Mouse (Mus musculus) forebrain, embryonic 14.5 days (tissue): ENCODE measurements at regions not wholly inside any gene's neighbourhood (a gene's known extent, or its start where the extent isn't known, plus 50 kb on each side); places are given as distances from the start of the nearest gene placed in this dataset.

ENCODE experiments used
- ATAC-seq: fragments of 200-750 bp; cut with Nextera tagmentation; 2 replicates; pipeline ENCODE4 v1.8.0; 2017; ENCODE audit warnings: mild to moderate bottlenecking, moderate library complexity
- DNase-seq: peaks from one replicate; pipeline ENCODE4 v3.0.0-alpha.2; 2015; ENCODE audit warnings: low spot score
- H3K27ac ChIP-seq: fragments of 300-500 bp; sonication (generic); 2 replicates; pipeline ENCODE4 v1.5.1; 2014; ENCODE audit warnings: low read depth, mild to moderate bottlenecking, control low read depth, low read length, moderate library complexity
- H3K27me3 ChIP-seq: fragments of 300-500 bp; sonication (generic); replicated peaks from 2 replicates; pipeline ENCODE4 v1.6.1; 2014; ENCODE audit warnings: low read length, control low read depth, mixed read lengths; ENCODE audit not compliant: control insufficient read depth, insufficient read depth
- H3K36me3 ChIP-seq: fragments of 300-500 bp; sonication (generic); 2 replicates; pipeline ENCODE4 v1.6.1; 2014; ENCODE audit warnings: low read length, control low read depth; ENCODE audit not compliant: control insufficient read depth, insufficient read depth
- H3K4me1 ChIP-seq: fragments of 300-500 bp; sonication (generic); 2 replicates; pipeline ENCODE4 v1.6.1; 2014; ENCODE audit warnings: antibody characterized with exemption, low read length, control low read depth; ENCODE audit not compliant: control insufficient read depth, insufficient read depth
- H3K4me2 ChIP-seq: fragments of 300-500 bp; sonication (generic); 2 replicates; pipeline ENCODE4 v1.6.1; 2014; ENCODE audit warnings: mild to moderate bottlenecking, control low read depth, low read length
- H3K4me3 ChIP-seq: fragments of 300-500 bp; sonication (generic); 2 replicates; pipeline ENCODE4 v1.5.1; 2014; ENCODE audit warnings: low read depth, low read length, control low read depth
- H3K9ac ChIP-seq: fragments of 300-500 bp; sonication (generic); 2 replicates; pipeline ENCODE4 v1.6.1; 2014; ENCODE audit warnings: mild to moderate bottlenecking, low read length, control low read depth, moderate library complexity
- H3K9me3 ChIP-seq: fragments of 300-500 bp; sonication (generic); replicated peaks from 2 replicates; pipeline ENCODE4 v1.6.1; 2016; ENCODE audit warnings: low read length, control low read depth, mixed read lengths; ENCODE audit not compliant: control insufficient read depth
- WGBS: fragments of 180-500 bp; shearing (Covaris S2); extraction: QIAGEN DNeasy Blood & Tissue Kit; methylation state at CpG from one replicate; pipeline ENCODE4 v1.1.7; 2014; 5-methylcytosine and 5-hydroxymethylcytosine counted together

GRCm38 (mm10) chr12:39822671-39823070 lies 215.2 kb downstream of the Arl4a start:
- no peak overlapping the region for H3K4me3 ChIP-seq
- H3K27me3 ChIP-seq = no peaks in the 10 kb centered on the region
- H3K36me3 ChIP-seq = no peaks in the 10 kb centered on the region
- WGBS = 85% methylated on average over 3 of the region's 3 CpGs
- H3K9ac ChIP-seq = no peak overlapping the region
- no peak for DNase-seq
- no peak overlapping the region for H3K4me2 ChIP-seq
- H3K27ac ChIP-seq = no peak overlapping the region
- no peaks in the 10 kb centered on the region for H3K4me1 ChIP-seq
- no peak for ATAC-seq
- H3K9me3 ChIP-seq = no peaks in the 10 kb centered on the region

- Histone ChIP-seq H3K9ac (no peak overlapping the region), H3K4me1 (no peaks in the 10 kb centered on the region), H3K36me3 (no peaks in the 10 kb centered on the region), H3K27ac (no peak overlapping the region), H3K4me2 (no peak overlapping the region), H3K4me3 (no peak overlapping the region), H3K9me3 (no peaks in the 10 kb centered on the region), H3K27me3 (no peaks in the 10 kb centered on the region)
- DNase-seq (no peak), ATAC-seq (no peak)
- 69% methylated on average over 4 of the region's 4 CpGs for WGBS
Observed at GRCm38 (mm10) chr12:39801536-39801935, 236.3 kb downstream of the Arl4a start.

DNA sequence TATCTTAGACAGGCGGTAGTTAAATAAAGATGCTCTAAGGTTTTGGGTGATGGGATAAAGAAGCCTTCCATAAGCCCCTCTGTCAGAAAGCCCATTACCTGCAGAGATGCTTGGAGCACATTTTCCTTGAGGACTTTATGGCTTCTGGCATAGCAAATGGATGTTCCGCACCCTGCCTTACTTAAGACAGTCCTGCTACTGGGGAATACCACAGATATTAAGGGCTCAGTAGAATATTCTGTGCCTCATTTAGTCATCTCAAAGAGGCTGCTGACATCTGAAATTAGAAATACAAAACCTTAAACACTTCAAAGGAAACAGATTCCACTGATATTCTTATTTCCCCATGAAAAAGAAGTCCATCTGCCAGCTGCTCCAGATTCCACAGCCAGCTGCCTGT lies 240.0 kb downstream of the Arl4a start:
- DNase-seq (no peak), ATAC-seq (no peak)
- Histone ChIP-seq H3K27ac (no peak overlapping the region), H3K4me1 (no peaks in the 10 kb centered on the region), H3K9me3 (no peaks in the 10 kb centered on the region), H3K4me3 (no peak overlapping the region), H3K9ac (no peak overlapping the region), H3K36me3 (no peaks in the 10 kb centered on the region), H3K27me3 (no peaks in the 10 kb centered on the region), H3K4me2 (no peak overlapping the region)
- WGBS = 95% methylated on average over 2 of the region's 2 CpGs

GRCm38 (mm10) chr12:39796939-39797338 lies 240.9 kb downstream of the Arl4a start:
- H3K27ac ChIP-seq = no peak overlapping the region
- no peak overlapping the region for H3K4me2 ChIP-seq
- 58% methylated on average over 3 of the region's 3 CpGs for WGBS
- H3K36me3 ChIP-seq = no peaks in the 10 kb centered on the region
- no peak overlapping the region for H3K9ac ChIP-seq
- no peak overlapping the region for H3K4me3 ChIP-seq
- no peaks in the 10 kb centered on the region for H3K4me1 ChIP-seq
- no peaks in the 10 kb centered on the region for H3K27me3 ChIP-seq
- ATAC-seq (no peak), DNase-seq (no peak)
- H3K9me3 ChIP-seq = no peaks in the 10 kb centered on the region

DNA sequence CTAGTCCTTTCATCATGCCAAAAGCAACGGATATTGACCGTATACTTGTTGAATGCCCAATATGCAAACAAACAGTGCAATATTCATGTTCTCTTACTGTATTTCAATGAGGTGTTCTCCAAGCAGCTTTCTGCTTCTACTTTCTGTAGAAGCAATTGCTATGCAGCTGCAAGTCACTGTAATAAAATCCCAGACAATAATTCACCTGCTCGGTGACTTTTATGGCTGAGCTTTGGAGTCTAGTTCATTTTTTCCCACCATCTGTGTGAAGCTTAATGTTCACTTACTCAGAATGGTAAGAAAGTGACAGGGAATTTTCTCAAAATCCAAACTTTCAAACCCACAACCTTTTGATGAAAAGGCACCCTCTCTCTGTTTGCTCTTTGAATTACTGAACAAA lies 252.8 kb downstream of the Arl4a start:
- no peak overlapping the region for H3K4me2 ChIP-seq
- no peak overlapping the region for H3K27ac ChIP-seq
- no peaks in the 10 kb centered on the region for H3K36me3 ChIP-seq
- no peaks in the 10 kb centered on the region for H3K4me1 ChIP-seq
- no peaks in the 10 kb centered on the region for H3K27me3 ChIP-seq
- 93% methylated on average over 3 of the region's 3 CpGs for WGBS
- DNase-seq (no peak), ATAC-seq (no peak)
- no peak overlapping the region for H3K4me3 ChIP-seq
- H3K9me3 ChIP-seq = no peaks in the 10 kb centered on the region
- no peak overlapping the region for H3K9ac ChIP-seq

- Histone ChIP-seq H3K4me2 (no peak overlapping the region), H3K4me1 (no peaks in the 10 kb centered on the region), H3K9ac (no peak overlapping the region), H3K27me3 (no peaks in the 10 kb centered on the region), H3K9me3 (no peaks in the 10 kb centered on the region), H3K4me3 (no peak overlapping the region), H3K27ac (no peak overlapping the region), H3K36me3 (no peaks in the 10 kb centered on the region)
- DNase-seq (no peak), ATAC-seq (no peak)
- 92% methylated on average over 3 of the region's 3 CpGs for WGBS
Observed at GRCm38 (mm10) chr12:39784532-39784931, 253.3 kb downstream of the Arl4a start.

DNA sequence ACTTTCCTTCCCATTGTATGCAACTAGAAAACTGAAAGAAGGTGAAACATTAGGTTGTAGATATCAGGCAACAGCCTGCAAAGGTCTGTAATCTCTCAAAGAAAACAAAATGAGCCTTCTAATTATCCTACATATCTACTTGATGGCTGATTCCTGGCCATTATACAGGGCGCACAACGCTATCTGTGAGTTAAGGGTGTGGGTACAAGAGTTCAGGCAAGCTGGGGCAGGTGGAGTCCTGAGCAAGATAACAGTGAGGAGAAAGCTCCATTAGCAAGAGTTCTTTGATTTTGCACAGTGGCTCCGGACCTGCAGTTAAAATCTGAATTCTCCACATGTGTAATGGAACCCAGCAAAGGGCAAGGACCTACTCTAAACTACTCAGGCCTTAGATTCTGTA lies 261.7 kb downstream of the Arl4a start:
- Histone ChIP-seq H3K27me3 (no peaks in the 10 kb centered on the region), H3K9ac (no peak overlapping the region), H3K4me1 (no peaks in the 10 kb centered on the region), H3K4me2 (no peak overlapping the region), H3K9me3 (no peaks in the 10 kb centered on the region), H3K27ac (no peak overlapping the region), H3K36me3 (no peaks in the 10 kb centered on the region), H3K4me3 (no peak overlapping the region)
- WGBS = 88% methylated on average over 3 of the region's 3 CpGs
- no peak for DNase-seq
- ATAC-seq = no peak

GRCm38 (mm10) chr12:39766988-39767387 lies 270.8 kb downstream of the Arl4a start:
- Histone ChIP-seq H3K4me2 (no peak overlapping the region), H3K9ac (no peak overlapping the region), H3K36me3 (no peaks in the 10 kb centered on the region), H3K4me3 (no peak overlapping the region), H3K9me3 (no peaks in the 10 kb centered on the region), H3K4me1 (no peaks in the 10 kb centered on the region), H3K27me3 (no peaks in the 10 kb centered on the region), H3K27ac (no peak overlapping the region)
- WGBS = 79% methylated on average over 11 of the region's 11 CpGs
- ATAC-seq = no peak
- peak; percentile 5 for DNase-seq

DNA sequence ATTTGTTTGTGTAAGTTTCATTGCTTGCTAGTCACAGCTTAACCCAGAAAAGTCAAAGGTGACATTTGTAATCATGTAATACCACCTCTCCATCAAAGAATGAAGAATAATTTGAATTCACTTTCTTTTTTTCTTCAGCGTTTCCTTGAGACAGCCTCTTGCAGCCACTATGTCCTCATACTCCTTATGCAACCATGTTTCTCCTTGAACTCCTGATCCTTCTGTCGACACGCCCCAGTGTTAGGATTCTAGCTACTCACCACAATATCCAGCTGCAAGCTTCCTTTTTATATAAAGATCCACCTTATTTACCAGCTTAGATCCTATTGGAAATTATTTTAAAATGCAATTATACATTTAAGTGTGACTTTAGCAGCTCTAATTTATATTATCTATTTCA lies 274.3 kb downstream of the Arl4a start:
- Histone ChIP-seq H3K4me1 (no peaks in the 10 kb centered on the region), H3K4me2 (no peak overlapping the region), H3K9ac (no peak overlapping the region), H3K27me3 (no peaks in the 10 kb centered on the region), H3K27ac (no peak overlapping the region), H3K9me3 (no peaks in the 10 kb centered on the region), H3K4me3 (no peak overlapping the region), H3K36me3 (no peaks in the 10 kb centered on the region)
- no peak for ATAC-seq
- DNase-seq = no peak
- 90% methylated on average over 3 of the region's 3 CpGs for WGBS

- H3K4me3 ChIP-seq = no peak overlapping the region
- no peak overlapping the region for H3K27ac ChIP-seq
- no peak overlapping the region for H3K4me2 ChIP-seq
- H3K36me3 ChIP-seq = no peaks in the 10 kb centered on the region
- WGBS = 82% methylated on average over 5 of the region's 5 CpGs
- DNase-seq = no peak
- no peaks in the 10 kb centered on the region for H3K27me3 ChIP-seq
- no peak overlapping the region for H3K9ac ChIP-seq
- H3K4me1 ChIP-seq = no peaks in the 10 kb centered on the region
- no peaks in the 10 kb centered on the region for H3K9me3 ChIP-seq
- ATAC-seq = no peak
Observed at GRCm38 (mm10) chr12:39761946-39762345, 275.9 kb downstream of the Arl4a start.
